Mouse (Mus musculus) testis, adult 2 months (tissue): ENCODE measurements around the gene Gamt.
A peak's percentile ranks its signal among the peaks of the same experiment; 100 is the strongest.

Source experiments
- CTCF ChIP-seq: fragments of 200-500 bp; IDR thresholded peaks from 2 replicates; pipeline ENCODE4 v1.5.1; 2012; ENCODE audit warnings: low read depth, mild to moderate bottlenecking, inconsistent platforms, low read length, moderate library complexity; ENCODE audit not compliant: control insufficient read depth, insufficient read depth, insufficient replicate concordance
- POLR2A ChIP-seq: fragments of 200-500 bp; IDR thresholded peaks from 2 replicates; pipeline ENCODE4 v1.6.1; 2012; ENCODE audit warnings: low read depth, mild to moderate bottlenecking, inconsistent platforms, low read length, moderate library complexity; ENCODE audit not compliant: control insufficient read depth

DNA sequence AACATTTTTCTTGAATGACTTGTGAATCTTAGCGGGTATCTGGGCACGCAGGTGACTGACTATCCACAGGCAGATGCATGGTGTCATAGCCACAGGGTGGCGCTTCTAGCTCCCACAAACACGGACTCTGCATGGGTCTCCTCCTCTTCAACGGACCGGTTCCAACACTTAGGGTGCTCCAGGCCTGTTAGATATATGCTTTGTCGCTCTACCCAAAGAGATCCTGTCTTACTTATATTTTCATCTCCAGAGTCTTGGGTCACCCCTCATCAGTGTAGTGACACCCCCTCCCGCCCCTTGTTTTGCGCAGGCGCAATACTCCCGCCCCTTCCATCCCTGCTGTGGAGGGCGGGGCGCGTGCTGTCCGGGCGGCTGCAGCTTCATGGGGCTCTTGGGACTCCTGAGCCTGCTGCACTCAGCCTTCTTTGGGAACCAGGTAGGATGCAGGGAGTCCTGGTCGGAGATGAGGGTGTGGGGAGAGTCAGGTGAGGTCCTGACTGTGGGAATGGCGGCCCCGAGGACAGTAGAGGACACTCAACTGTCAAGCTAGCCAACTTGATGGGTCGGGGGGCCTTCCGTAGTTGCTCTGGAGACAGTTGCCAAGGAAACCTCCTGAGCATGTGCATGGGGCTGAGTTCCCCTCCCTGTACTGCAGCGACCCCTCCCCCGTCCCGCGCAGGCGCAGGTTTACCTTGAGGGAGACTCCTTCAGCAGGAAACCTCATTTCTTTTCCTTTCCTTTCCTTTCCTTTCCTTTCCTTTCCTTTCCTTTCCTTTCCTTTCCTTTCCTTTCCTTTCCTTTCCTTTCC, 35.0 kb upstream of the Gamt start, which contains the start of gene Apc2:
- TF ChIP-seq POLR2A: 0 out of 2 replicates have a peak, but pooled peaks have one; percentile 17
- peak; percentile 24; the same call in 1 of the 2 replicates for TF ChIP-seq CTCF
